Mouse (Mus musculus): ENCODE results near the gene Itga9. TPM values are rescaled to one million over a fixed set of nuclear protein-coding genes. Genes with fewer than 3 reads are reported as not detected.

Itga9 gene
- total RNA-seq (2023), result 2.4 TPM

GRCm38 (mm10) chr9:118606148-118606816 lies at the start of gene Itga9:
Gene Itga9 (plus strand): TSS chr9:118606690.

GRCm38 (mm10) chr9:118926111-118926650 lies 319.7 kb downstream of the Itga9 start, which contains the start of gene Ctdspl:
Gene Ctdspl (plus strand): TSS chr9:118926453.

Other genes with a start within 250 kb of the Itga9 start
- 3.3 TPM for gene Eomes, start 128.5 kb upstream of the Itga9 start, total RNA-seq (2023)
- gene Golga4, start 100.4 kb upstream of the Itga9 start, total RNA-seq (2023), result 97.0 TPM

All from CD4-positive naive resting alpha-beta T cell, adult 76 days (primary cell).